Mouse (Mus musculus): ENCODE results near the gene Celf6.

Gene Celf6

GRCm38 (mm10) chr9:59588252-59588651, 10.5 kb downstream of the Celf6 start:
- no peak for DNase-seq (ENCODE audit: low read depth, low spot score)

- DNase-seq (ENCODE audit: low read depth, low spot score) = no peak
Measured at GRCm38 (mm10) chr9:59588710-59589671, 11.3 kb downstream of the Celf6 start.

- DNase-seq (ENCODE audit: low read depth, low spot score) = no peak
Measured at GRCm38 (mm10) chr9:59589703-59590439, 12.2 kb downstream of the Celf6 start.

GRCm38 (mm10) chr9:59601661-59602060, 23.9 kb downstream of the Celf6 start:
- DNase-seq (ENCODE audit: low read depth, low spot score) = no peak

- no peak for DNase-seq (ENCODE audit: low read depth, low spot score)
Measured at GRCm38 (mm10) chr9:59605967-59606366, 28.2 kb downstream of the Celf6 start.

GRCm38 (mm10) chr9:59610950-59611349, 33.2 kb downstream of the Celf6 start:
- DNase-seq (ENCODE audit: low read depth, low spot score) = no peak

DNA sequence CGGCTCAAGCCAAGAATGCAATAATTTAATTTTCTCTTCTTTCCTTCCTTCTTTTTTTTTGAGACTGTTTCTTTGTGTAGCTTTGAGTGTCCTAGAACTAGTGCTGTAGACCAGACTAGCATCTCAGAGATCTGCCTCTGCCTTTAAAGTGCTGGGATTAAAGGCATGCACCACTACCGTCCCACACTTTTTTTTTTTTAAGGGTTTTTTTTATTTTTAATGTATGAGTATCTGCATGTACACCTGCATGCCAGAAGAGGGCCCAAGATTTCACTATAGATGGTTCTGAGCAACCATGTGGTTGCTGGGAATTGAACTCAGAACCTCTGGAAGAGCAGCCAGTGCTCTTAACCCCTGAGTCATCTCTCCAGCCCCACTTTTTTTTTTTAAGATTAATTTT, 38.1 kb downstream of the Celf6 start:
- DNase-seq (ENCODE audit: low read depth, low spot score) = no peak

DNA sequence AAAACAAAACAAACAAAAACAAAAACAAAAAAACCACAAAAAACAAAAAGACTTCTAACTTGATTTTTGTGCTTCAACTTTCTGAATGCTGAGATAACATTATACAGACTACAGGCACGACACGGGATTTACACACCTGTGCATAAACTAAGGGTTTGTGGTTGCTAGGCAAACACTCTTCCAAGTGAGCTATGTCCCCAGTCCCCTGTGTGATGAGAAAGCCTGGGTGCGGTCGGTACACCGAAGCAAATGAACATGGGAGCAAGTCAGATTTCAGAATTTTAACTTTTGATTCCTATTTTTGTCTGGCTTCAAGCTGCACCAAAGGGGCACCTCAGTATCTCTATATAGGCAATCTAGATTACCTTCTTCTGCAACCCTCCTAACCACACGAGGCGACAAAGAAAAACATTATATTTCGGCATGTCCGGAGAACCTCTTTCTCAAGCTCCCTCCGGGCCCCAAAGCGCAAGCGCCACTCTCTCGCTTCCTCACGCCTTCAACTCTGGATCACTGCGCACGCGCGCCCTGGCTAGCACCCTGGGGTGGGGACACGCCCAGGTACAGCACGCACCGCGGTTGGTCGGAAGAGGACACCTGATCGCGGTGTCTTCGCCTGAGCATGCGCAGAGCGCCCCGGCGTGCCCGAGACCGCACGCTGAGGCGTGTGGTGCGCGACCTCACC, 39.0 kb downstream of the Celf6 start, which contains the start of gene Parp6:
TSS of gene Parp6 (plus strand) at position 663 of the 685 bp plus-strand sequence.
- DNase-seq (ENCODE audit: low read depth, low spot score) = peak; percentile 99

DNA sequence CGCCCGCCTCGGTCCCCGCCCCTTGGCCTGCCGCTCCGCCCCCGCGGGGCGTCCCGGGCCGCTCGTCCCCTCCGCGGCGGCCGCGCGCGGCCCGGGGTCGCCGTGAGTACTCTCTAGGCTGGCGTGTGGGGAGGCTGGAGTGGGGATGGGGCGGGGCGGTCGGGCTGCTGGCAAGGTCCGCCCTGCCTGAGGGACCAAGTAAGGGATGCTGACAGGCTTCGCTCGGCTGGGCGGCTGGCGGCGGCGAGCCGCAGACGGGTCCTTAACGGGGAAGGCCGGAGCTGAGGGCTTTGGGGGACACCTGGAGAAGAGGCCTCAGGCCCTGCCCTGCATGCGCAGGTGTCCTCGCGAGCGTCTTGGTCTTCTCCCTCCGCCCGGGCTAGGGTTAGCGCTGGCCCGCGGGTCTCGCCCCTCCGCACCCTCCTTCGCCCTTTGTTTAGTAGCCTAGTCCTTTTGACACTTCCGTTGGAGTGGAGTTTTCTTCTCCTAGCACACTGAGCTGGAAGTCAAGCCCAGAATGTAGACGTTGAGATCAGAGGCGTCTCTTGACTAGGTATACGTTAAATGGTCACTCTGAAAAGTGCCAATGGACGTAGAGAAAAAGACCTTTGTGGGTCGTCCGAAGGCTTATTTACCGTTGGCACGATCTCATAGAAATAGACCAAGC, 39.7 kb downstream of the Celf6 start:
- DNase-seq (ENCODE audit: low read depth, low spot score) = no peak

DNA sequence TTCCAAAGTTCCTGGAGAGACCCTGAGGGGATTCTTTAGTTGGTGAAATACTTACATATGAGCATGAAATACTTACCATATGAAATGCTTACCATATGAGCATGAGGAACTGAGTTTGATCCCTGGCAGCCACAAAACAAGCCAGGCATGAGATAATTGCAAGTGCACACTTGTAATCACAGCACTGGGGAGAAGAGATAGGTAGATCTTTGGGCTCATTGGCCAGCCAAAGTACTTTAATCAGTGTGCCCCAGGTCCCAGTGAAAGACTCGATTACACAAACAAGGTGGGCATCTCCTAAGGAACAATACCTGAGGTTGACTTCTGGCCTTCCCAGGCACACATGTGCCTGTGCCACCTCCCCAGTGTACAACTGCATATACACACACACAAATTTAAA, 60.7 kb downstream of the Celf6 start:
- DNase-seq (ENCODE audit: low read depth, low spot score) = no peak

DNA sequence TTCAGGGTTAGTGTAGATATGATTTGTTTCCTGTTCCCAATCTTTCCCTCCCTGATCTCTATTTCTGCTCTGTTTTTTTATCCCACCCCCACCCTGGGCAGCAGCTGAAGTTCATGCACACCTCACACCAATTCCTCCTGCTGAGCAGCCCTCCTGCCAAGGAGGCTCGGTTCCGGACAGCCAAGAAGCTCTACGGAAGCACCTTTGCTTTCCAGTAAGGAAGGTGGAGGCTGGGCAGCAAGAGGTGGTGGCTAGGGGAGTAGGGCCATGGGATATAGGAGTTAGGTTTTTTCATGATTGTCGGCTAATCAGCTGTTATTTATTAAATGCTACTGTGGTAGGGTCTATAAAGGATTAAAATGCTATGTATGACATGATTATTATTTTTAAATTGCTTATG, 62.2 kb downstream of the Celf6 start:
- no peak for DNase-seq (ENCODE audit: low read depth, low spot score)

DNA sequence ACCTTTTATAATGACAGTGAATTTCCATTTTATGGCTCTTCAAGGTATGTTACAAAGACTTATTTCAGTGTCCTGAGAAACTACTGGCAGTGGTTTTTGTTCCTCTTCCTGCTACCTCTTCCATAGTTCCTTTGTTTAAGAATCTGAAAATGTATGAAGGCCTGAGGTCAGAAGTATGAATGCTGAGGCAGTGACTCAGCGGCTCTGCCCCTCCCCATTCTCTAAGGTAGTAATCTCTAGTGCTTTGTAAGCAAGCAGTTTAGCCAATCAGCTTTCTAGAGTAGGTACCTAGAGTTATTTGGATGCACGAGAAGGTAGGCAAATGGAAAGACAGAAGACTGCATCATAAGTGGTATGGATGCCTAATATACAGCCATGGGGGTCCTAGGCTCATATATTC, 63.6 kb downstream of the Celf6 start:
- no peak for DNase-seq (ENCODE audit: low read depth, low spot score)

DNA sequence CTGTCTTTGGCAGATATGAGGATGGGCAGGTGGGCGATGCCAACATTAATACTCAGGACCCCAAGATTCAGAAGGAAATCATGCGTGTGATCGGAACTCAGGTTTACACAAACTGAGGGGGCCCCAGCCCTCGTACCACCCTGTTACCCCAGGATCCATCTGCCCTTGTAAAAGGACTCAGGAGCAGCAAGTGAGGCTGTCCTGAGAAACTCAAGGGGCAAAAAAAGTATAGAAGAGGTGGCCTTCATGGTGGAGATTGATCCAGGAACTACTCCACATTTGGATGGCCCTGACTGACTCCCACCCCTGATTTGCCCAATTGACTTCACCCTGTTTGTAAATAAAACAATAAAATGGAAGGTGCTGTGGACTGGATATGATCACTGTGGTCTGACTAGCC, 72.2 kb downstream of the Celf6 start:
- DNase-seq (ENCODE audit: low read depth, low spot score) = no peak

DNA sequence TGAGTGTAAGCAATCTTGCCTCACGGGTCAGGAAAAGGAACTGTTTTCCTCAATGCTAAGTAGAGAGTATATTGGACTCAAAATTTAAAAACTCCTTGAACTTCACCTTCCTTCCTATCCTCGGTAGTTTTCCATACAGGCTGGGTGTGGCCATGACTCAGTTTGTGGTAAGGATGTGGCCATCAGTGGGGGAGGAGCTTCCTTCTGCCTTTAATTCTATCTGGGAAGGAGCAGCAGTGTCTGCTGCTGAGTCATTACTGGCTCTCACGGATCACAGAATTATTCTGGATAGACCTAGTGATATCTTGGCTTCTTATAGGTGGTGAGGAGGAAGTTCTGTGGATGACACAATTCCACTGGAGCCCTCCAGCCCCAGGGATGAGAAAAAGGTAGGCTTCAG, 75.7 kb downstream of the Celf6 start:
- DNase-seq (ENCODE audit: low read depth, low spot score) = no peak

DNA sequence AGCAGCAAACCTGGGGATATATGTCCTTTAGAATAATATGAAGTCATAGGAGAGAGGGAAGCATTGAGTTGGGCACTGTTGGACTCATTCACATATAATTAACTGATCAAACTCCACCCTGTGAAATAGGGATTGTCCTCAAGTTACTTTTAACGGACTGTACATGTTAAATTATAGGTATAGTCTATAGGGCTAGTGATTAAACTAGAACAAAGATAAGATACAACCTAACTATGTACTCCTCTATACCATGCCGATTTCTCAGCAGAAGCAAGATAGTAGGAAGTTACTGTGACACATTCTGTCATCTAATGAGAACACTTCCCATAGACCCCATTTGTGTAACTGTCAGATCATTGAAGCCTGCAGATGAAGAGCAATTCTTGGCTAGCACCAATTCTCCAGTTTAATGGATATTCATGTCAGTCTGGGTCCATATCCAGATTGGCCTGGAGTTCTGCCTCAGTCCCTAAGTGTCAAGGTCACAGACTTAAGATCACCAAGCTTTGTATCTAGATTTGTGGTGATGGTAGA, 76.8 kb downstream of the Celf6 start:
- no peak for DNase-seq (ENCODE audit: low read depth, low spot score)

DNA sequence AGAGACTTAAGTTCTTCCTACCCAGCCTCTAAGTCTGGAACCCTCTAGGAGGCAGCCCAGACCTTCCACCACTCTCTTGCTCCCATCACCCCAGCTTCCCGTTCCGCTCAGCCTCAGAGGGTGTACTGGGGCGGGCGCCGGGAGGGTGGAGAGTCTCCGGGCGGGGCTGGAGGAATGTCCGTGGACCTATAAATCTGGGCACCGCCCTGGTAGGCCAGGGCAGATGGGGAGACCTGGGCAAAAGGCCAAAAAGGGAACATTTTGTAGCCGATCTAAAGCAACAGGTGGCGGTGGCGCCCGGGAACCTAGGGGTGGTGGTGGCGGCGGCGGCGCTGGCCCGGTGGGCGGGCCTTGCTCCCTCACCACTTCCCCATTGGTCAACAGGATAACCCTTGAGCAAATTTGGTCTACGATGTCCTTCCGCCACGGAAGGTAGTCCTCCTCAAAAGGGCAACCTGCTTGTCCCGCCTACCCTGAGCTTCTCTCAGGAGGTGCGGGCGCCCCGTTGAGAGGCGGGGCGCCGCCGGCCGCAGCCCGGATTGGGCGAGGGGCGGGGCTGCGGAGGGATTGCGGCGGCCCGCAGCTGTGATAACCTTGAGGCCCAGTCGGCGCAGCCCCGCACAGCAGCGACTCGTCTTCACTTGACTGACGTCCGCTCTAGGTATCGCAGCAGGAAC, 78.4 kb downstream of the Celf6 start, which contains the start of gene Pkm:
TSS of gene Pkm (plus strand) at position 411 of the 677 bp plus-strand sequence.
- DNase-seq (ENCODE audit: low read depth, low spot score) = peak; percentile 98

Data from embryo, embryonic 11.5 days (tissue).